Mouse (Mus musculus): Measurements from ENCODE around the gene Slc17a5.

DNA sequence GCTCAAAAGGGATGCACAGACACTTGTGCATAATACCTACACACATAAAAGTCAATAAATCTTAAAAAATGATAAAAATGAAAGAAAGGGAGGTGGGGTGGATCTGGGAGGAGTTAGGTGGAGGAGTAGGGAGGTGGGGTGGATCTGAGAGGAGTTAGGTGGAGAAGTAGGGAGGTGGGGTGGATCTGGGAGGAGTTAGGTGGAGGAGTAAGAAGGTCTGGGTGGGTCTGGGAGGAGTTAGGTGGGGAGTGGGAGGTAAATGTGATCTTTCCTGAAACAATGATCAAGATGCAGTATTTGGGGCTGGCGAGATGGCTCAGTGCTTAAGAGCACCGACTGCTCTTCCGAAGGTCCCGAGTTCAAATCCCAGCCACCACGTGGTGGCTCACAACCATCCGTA is 82.6 kb downstream of the Slc17a5 start:
- TF ChIP-seq CTCF (IDR thresholded peaks at IDR 0.05; ENCODE audit: low read depth, low read length) (no peak), POLR2A (IDR thresholded peaks at IDR 0.05; ENCODE audit: insufficient read depth, low read length) (no peak)

Data from ES-Bruce4 (cell line).